Mouse (Mus musculus): ENCODE results near the gene Id2. TPM values are rescaled to one million over a fixed set of nuclear protein-coding genes. Genes with fewer than 3 reads are reported as not detected.

Id2 gene
- polyA plus RNA-seq, 1 experiment from 2014 or later: 606 TPM

Other genes with a start within 250 kb of the Id2 start
- 23.4 and 28.8 TPM in 2 replicates for gene Kidins220, start 122.2 kb downstream of the Id2 start, polyA plus RNA-seq (2014; fragmentation: Nextera tagmentation; extraction: Ambion mirVana)

Data from embryonic facial prominence, embryonic 11.5 days (tissue).